Mouse (Mus musculus): ENCODE data around the gene Islr.

DNA sequence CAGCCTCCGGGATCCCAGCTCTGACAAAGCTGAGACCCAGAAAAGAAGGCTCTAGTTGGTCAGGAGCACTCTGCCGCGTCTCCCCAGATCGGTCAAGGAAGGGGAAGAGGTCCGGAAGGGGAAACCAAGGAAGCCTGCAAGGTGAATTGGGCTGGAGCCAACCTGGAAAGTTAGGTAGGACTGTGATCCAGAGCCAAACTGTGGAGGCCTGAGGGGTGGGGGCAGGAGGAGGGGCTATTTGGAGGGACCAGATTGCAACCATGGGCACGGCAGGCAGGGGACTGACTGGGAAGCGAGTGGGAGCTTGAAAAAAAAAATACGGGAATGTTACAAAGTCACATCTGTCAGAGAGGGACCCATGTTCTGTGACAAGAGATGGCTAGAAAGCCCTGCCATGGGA is 74.6 kb downstream of the Islr start:
- TF ChIP-seq CTCF (IDR thresholded peaks at IDR 0.05; ENCODE audit: low read depth, low read length) (no peak), GATA2 (IDR thresholded peaks at IDR 0.05; ENCODE audit: borderline replicate concordance, low read depth, low read length) (no peak), GATA1 (IDR thresholded peaks at IDR 0.05; ENCODE audit: borderline replicate concordance, low read length) (no peak)
